Mouse (Mus musculus): ENCODE results near the gene Apoa2. TPM values are rescaled to one million over a fixed set of nuclear protein-coding genes. Genes with fewer than 3 reads are reported as not detected.

Apoa2 gene
- polyA plus RNA-seq, 2 experiments, result 2,859 to 5,173 TPM

GRCm38 (mm10) chr1:171185655-171186054 is 39.2 kb upstream of the Apoa2 start:
- Histone ChIP-seq H3K4me2 (ENCODE audit: low read depth) (no peak overlapping the region), H3K36me3 (replicated peaks; ENCODE audit: control insufficient read depth, insufficient read depth, low read depth) (no peaks in the 10 kb centered on the region), H3K4me1 (replicated peaks; ENCODE audit: control insufficient read depth in 2 of 2, insufficient read depth in 2 of 2, low read length in 1 of 2) (peaks cover 0 to 11% of the 10 kb centered on the region in 2 experiments; a peak in 2 of 4 replicates), H3K9me3 (ENCODE audit: control insufficient read depth, low read length) (no peaks in the 10 kb centered on the region), H3K27me3 (ENCODE audit: control insufficient read depth, insufficient read depth, low read length) (no peaks in the 10 kb centered on the region), H3K27ac (no peak overlapping the region), H3K9ac (replicated peaks) (no peak overlapping the region), H3K4me3 (ENCODE audit: insufficient read depth in 1 of 2, low read depth in 2 of 2, low read length in 2 of 2) (no peak overlapping the region)
- WGBS (ENCODE audit: insufficient replicate concordance), result 71% methylated on average over 8 of the region's 8 CpGs
- ATAC-seq (ENCODE audit: insufficient read depth), result no peak
- TF ChIP-seq EP300 (IDR thresholded peaks at IDR 0.05; ENCODE audit: low read depth), result no peak
- TF ChIP-seq CTCF (IDR thresholded peaks at IDR 0.05; ENCODE audit: low read depth), result no peak
- DNase-seq (ENCODE audit: low read depth in 3 of 3, low spot score in 3 of 3), result no peak

- 33% methylated on average over 13 of the region's 13 CpGs for WGBS (ENCODE audit: insufficient replicate concordance)
- H3K9ac ChIP-seq (replicated peaks), result no peak overlapping the region
- H3K4me1 ChIP-seq (replicated peaks; ENCODE audit: control insufficient read depth in 2 of 2, insufficient read depth in 2 of 2, low read length in 1 of 2), result peaks cover 0 to 11% of the 10 kb centered on the region in 2 experiments; a peak in 2 of 4 replicates
- H3K4me2 ChIP-seq (ENCODE audit: low read depth), result no peak overlapping the region
- H3K27me3 ChIP-seq (ENCODE audit: control insufficient read depth, insufficient read depth, low read length), result peaks cover 10% of the 10 kb centered on the region
- no peak overlapping the region for H3K27ac ChIP-seq
- H3K36me3 ChIP-seq (replicated peaks; ENCODE audit: control insufficient read depth, insufficient read depth, low read depth), result no peaks in the 10 kb centered on the region
- no peaks in the 10 kb centered on the region for H3K9me3 ChIP-seq (ENCODE audit: control insufficient read depth, low read length)
- H3K4me3 ChIP-seq (ENCODE audit: insufficient read depth in 1 of 2, low read depth in 2 of 2, low read length in 2 of 2), result no peak overlapping the region
- no peak for DNase-seq (ENCODE audit: low read depth in 3 of 3, low spot score in 3 of 3)
- TF ChIP-seq EP300 (IDR thresholded peaks at IDR 0.05; ENCODE audit: low read depth) (no peak), CTCF (IDR thresholded peaks at IDR 0.05; ENCODE audit: low read depth) (no peak)
- ATAC-seq (ENCODE audit: insufficient read depth), result no peak
Measured at GRCm38 (mm10) chr1:171187851-171188700, 36.8 kb upstream of the Apoa2 start.

GRCm38 (mm10) chr1:171189046-171189445 is 35.8 kb upstream of the Apoa2 start:
- no peak overlapping the region for H3K4me3 ChIP-seq (ENCODE audit: insufficient read depth in 1 of 2, low read depth in 2 of 2, low read length in 2 of 2)
- ATAC-seq (ENCODE audit: insufficient read depth), result no peak
- no peaks in the 10 kb centered on the region for H3K36me3 ChIP-seq (replicated peaks; ENCODE audit: control insufficient read depth, insufficient read depth, low read depth)
- no peak overlapping the region for H3K27ac ChIP-seq
- H3K4me1 ChIP-seq (replicated peaks; ENCODE audit: control insufficient read depth in 2 of 2, insufficient read depth in 2 of 2, low read length in 1 of 2), result peaks cover 0 to 11% of the 10 kb centered on the region in 2 experiments; a peak in 2 of 4 replicates
- 51% methylated on average over 8 of the region's 8 CpGs for WGBS (ENCODE audit: insufficient replicate concordance)
- H3K9ac ChIP-seq (replicated peaks), result no peak overlapping the region
- DNase-seq (ENCODE audit: low read depth in 3 of 3, low spot score in 3 of 3), result no peak
- no peaks in the 10 kb centered on the region for H3K9me3 ChIP-seq (ENCODE audit: control insufficient read depth, low read length)
- no peak for TF ChIP-seq EP300 (IDR thresholded peaks at IDR 0.05; ENCODE audit: low read depth)
- no peak for TF ChIP-seq CTCF (IDR thresholded peaks at IDR 0.05; ENCODE audit: low read depth)
- H3K27me3 ChIP-seq (ENCODE audit: control insufficient read depth, insufficient read depth, low read length), result peaks cover 19% of the 10 kb centered on the region
- no peak overlapping the region for H3K4me2 ChIP-seq (ENCODE audit: low read depth)

GRCm38 (mm10) chr1:171189476-171190114 is 35.3 kb upstream of the Apoa2 start:
- Histone ChIP-seq H3K36me3 (replicated peaks; ENCODE audit: control insufficient read depth, insufficient read depth, low read depth) (no peaks in the 10 kb centered on the region), H3K27ac (no peak overlapping the region), H3K4me3 (ENCODE audit: insufficient read depth in 1 of 2, low read depth in 2 of 2, low read length in 2 of 2) (no peak overlapping the region), H3K27me3 (ENCODE audit: control insufficient read depth, insufficient read depth, low read length) (peaks cover 24% of the 10 kb centered on the region), H3K9ac (replicated peaks) (no peak overlapping the region), H3K9me3 (ENCODE audit: control insufficient read depth, low read length) (no peaks in the 10 kb centered on the region), H3K4me1 (replicated peaks; ENCODE audit: control insufficient read depth in 2 of 2, insufficient read depth in 2 of 2, low read length in 1 of 2) (peaks cover 0 to 8% of the 10 kb centered on the region in 2 experiments; a peak in 1 of 4 replicates), H3K4me2 (ENCODE audit: low read depth) (no peak overlapping the region)
- no peak for TF ChIP-seq CTCF (IDR thresholded peaks at IDR 0.05; ENCODE audit: low read depth)
- no peak for TF ChIP-seq EP300 (IDR thresholded peaks at IDR 0.05; ENCODE audit: low read depth)
- no peak for DNase-seq (ENCODE audit: low read depth in 3 of 3, low spot score in 3 of 3)
- no peak for ATAC-seq (ENCODE audit: insufficient read depth)
- WGBS (ENCODE audit: insufficient replicate concordance), result 60% methylated on average over 14 of the region's 14 CpGs

GRCm38 (mm10) chr1:171190832-171191231 is 34.0 kb upstream of the Apoa2 start:
- WGBS (ENCODE audit: insufficient replicate concordance), result 83% methylated on average over 9 of the region's 9 CpGs
- H3K9me3 ChIP-seq (ENCODE audit: control insufficient read depth, low read length), result no peaks in the 10 kb centered on the region
- no peak overlapping the region for H3K27ac ChIP-seq
- ATAC-seq (ENCODE audit: insufficient read depth) (no peak), DNase-seq (ENCODE audit: low read depth in 3 of 3, low spot score in 3 of 3) (no peak)
- H3K4me2 ChIP-seq (ENCODE audit: low read depth), result no peak overlapping the region
- no peak overlapping the region for H3K4me3 ChIP-seq (ENCODE audit: insufficient read depth in 1 of 2, low read depth in 2 of 2, low read length in 2 of 2)
- peaks cover 37% of the 10 kb centered on the region for H3K27me3 ChIP-seq (ENCODE audit: control insufficient read depth, insufficient read depth, low read length)
- no peaks in the 10 kb centered on the region for H3K36me3 ChIP-seq (replicated peaks; ENCODE audit: control insufficient read depth, insufficient read depth, low read depth)
- TF ChIP-seq CTCF (IDR thresholded peaks at IDR 0.05; ENCODE audit: low read depth) (no peak), EP300 (IDR thresholded peaks at IDR 0.05; ENCODE audit: low read depth) (no peak)
- peaks cover 0 to 11% of the 10 kb centered on the region in 2 experiments; a peak in 1 of 4 replicates for H3K4me1 ChIP-seq (replicated peaks; ENCODE audit: control insufficient read depth in 2 of 2, insufficient read depth in 2 of 2, low read length in 1 of 2)
- no peak overlapping the region for H3K9ac ChIP-seq (replicated peaks)
